Mouse (Mus musculus): ENCODE data around the gene Gm28551.
A peak's percentile ranks its signal among the peaks of the same experiment; 100 is the strongest.
"Not testable (repeated sequence)": the region's sequence is repeated elsewhere in the genome, so short reads cannot be mapped to it uniquely, and the experiment has no call there.

Gene Gm28551

GRCm38 (mm10) chr1:53352327-53353261 lies at the start of gene Gm28551, which contains the start of the genes Asdurf and Asnsd1:
Gm28551 (minus strand) TSS chr1:53352667.
Asdurf (minus strand) TSS chr1:53352619.
Asnsd1 (minus strand) TSS chr1:53352752.
- DNase-seq, result peak; percentile 96 to 98

GRCm38 (mm10) chr1:53393936-53394760 lies 41.7 kb upstream of the Gm28551 start:
- DNase-seq, result not testable (repeated sequence)

GRCm38 (mm10) chr1:53388762-53389161 lies 36.3 kb upstream of the Gm28551 start:
- no peak for DNase-seq

- no peak for DNase-seq
These were observed 31.7 kb upstream of the Gm28551 start for GRCm38 (mm10) chr1:53384085-53384688.

- DNase-seq, result no peak
These were observed 25.3 kb upstream of the Gm28551 start for GRCm38 (mm10) chr1:53377731-53378130.

- not testable (repeated sequence) for DNase-seq
These were observed 23.5 kb upstream of the Gm28551 start for GRCm38 (mm10) chr1:53375965-53376364.

- no peak for DNase-seq
These were observed 6.5 kb upstream of the Gm28551 start for GRCm38 (mm10) chr1:53358988-53359387.

GRCm38 (mm10) chr1:53341071-53341470 lies 11.4 kb downstream of the Gm28551 start:
- no peak for DNase-seq

- DNase-seq, result not testable (repeated sequence)
These were observed 15.1 kb downstream of the Gm28551 start for GRCm38 (mm10) chr1:53337403-53337802.

GRCm38 (mm10) chr1:53335465-53335864 lies 17.0 kb downstream of the Gm28551 start:
- no peak for DNase-seq

- not testable (repeated sequence) for DNase-seq
These were observed 18.9 kb downstream of the Gm28551 start for GRCm38 (mm10) chr1:53333527-53333926.

- DNase-seq, result no peak
These were observed 27.5 kb downstream of the Gm28551 start for GRCm38 (mm10) chr1:53324827-53325494.

GRCm38 (mm10) chr1:53324277-53324676 lies 28.2 kb downstream of the Gm28551 start:
- no peak for DNase-seq

- DNase-seq, result no peak
These were observed 29.2 kb downstream of the Gm28551 start for GRCm38 (mm10) chr1:53323254-53323653.

GRCm38 (mm10) chr1:53321662-53322344 lies 30.7 kb downstream of the Gm28551 start:
- DNase-seq, result no peak

- DNase-seq, result peak; percentile 62
These were observed 39.2 kb downstream of the Gm28551 start, which contains the start of gene Osgepl1 for GRCm38 (mm10) chr1:53312989-53313967. Osgepl1 (plus strand) TSS chr1:53313624.

GRCm38 (mm10) chr1:53300506-53300905 lies 52.0 kb downstream of the Gm28551 start:
- DNase-seq, result no peak

- peak; percentile 84 to 87 for DNase-seq
These were observed 55.7 kb downstream of the Gm28551 start, which contains the start of the genes Pms1, Ormdl1 and Gm28778 for GRCm38 (mm10) chr1:53296581-53297383. Pms1 (minus strand) TSS chr1:53297018. Ormdl1 (plus strand) TSS chr1:53297095. Gm28778 (plus strand) TSS chr1:53297111.

- DNase-seq, result no peak
These were observed 61.3 kb downstream of the Gm28551 start for GRCm38 (mm10) chr1:53291197-53291596.

Measured in thymus, adult 18-20 months (tissue).